Mouse (Mus musculus) CH12.LX (cell line): ENCODE data around the gene Macf1.

Experiments
- BHLHE40 ChIP-seq: IDR thresholded peaks from 2 replicates; pipeline ENCODE4 v1.6.1; 2011; ENCODE audit warnings: mild to moderate bottlenecking, low read depth, low read length, improper control_type of control experiment
- CTCF ChIP-seq, 2 experiments: IDR thresholded peaks in 1 of 2; conservative IDR thresholded peaks in 1 of 2; 2 replicates each; pipeline ENCODE4 v1.5.1; 2011 to 2012; ENCODE audit warnings: low read depth in 2 of 2, low read length in 2 of 2, improper control_type of control experiment in 1 of 2, inconsistent platforms in 1 of 2, mild to moderate bottlenecking in 1 of 2, moderate library complexity in 1 of 2
- E2F4 ChIP-seq: IDR thresholded peaks from 2 replicates; pipeline ENCODE4 v1.6.1; 2011; ENCODE audit warnings: low read depth, low read length, improper control_type of control experiment; ENCODE audit not compliant: insufficient replicate concordance
- ELF1 ChIP-seq: IDR thresholded peaks from 2 replicates; pipeline ENCODE4 v1.6.1; 2014; ENCODE audit warnings: low read depth, mild to moderate bottlenecking, inconsistent platforms, low read length, improper control_type of control experiment
- EP300 ChIP-seq: IDR thresholded peaks from 2 replicates; pipeline ENCODE4 v1.6.1; 2011; ENCODE audit warnings: low read length, improper control_type of control experiment
- ETS1 ChIP-seq: conservative IDR thresholded peaks from 2 replicates; pipeline ENCODE4 v1.6.1; 2012; ENCODE audit warnings: low read depth, mild to moderate bottlenecking, inconsistent platforms, low read length, improper control_type of control experiment, moderate library complexity
- MAFK ChIP-seq: IDR thresholded peaks from 2 replicates; pipeline ENCODE4 v1.6.1; 2011; ENCODE audit warnings: low read length, improper control_type of control experiment; ENCODE audit not compliant: insufficient replicate concordance
- MAX ChIP-seq: IDR thresholded peaks from 2 replicates; pipeline ENCODE4 v1.6.1; 2011; ENCODE audit warnings: low read length, improper control_type of control experiment
- MXI1 ChIP-seq: IDR thresholded peaks from 2 replicates; pipeline ENCODE4 v1.6.1; 2011; ENCODE audit warnings: mild to moderate bottlenecking, low read depth, low read length, improper control_type of control experiment
- NRF1 ChIP-seq: IDR thresholded peaks from 2 replicates; pipeline ENCODE4 v1.6.1; 2014; ENCODE audit warnings: low read depth, mild to moderate bottlenecking, inconsistent platforms, low read length, improper control_type of control experiment, moderate library complexity
- POLR2A ChIP-seq: IDR thresholded peaks from 2 replicates; pipeline ENCODE4 v1.6.1; 2011; ENCODE audit warnings: low read depth, mild to moderate bottlenecking, improper control_type of control experiment, low read length
- SIN3A ChIP-seq: IDR thresholded peaks from 2 replicates; pipeline ENCODE4 v1.6.1; 2012; ENCODE audit warnings: low read length, improper control_type of control experiment, inconsistent platforms
- ZMIZ1 ChIP-seq: IDR thresholded peaks from 2 replicates; pipeline ENCODE4 v1.6.1; 2012; ENCODE audit warnings: low read depth, mild to moderate bottlenecking, inconsistent platforms, low read length, improper control_type of control experiment
- ZNF384 ChIP-seq: IDR thresholded peaks from 2 replicates; pipeline ENCODE4 v1.6.1; 2012; ENCODE audit warnings: low read depth, low read length, improper control_type of control experiment, inconsistent platforms

- no peak for TF ChIP-seq POLR2A
- TF ChIP-seq CTCF (conservative IDR thresholded peaks at IDR 0.05 in 1 of 2, IDR thresholded peaks at IDR 0.05 in 1 of 2; ENCODE audit: low read depth in 2 of 2, low read length in 2 of 2) = no peak
- TF ChIP-seq SIN3A = no peak
- TF ChIP-seq MAX = no peak
- TF ChIP-seq MXI1 = no peak
- TF ChIP-seq NRF1 = no peak
- TF ChIP-seq EP300 = no peak
- TF ChIP-seq ZMIZ1 = no peak
- no peak for TF ChIP-seq ZNF384
- no peak for TF ChIP-seq ELF1
- TF ChIP-seq E2F4 = no peak
- TF ChIP-seq BHLHE40 = no peak
- no peak for TF ChIP-seq MAFK
- TF ChIP-seq ETS1 = no peak
Observed at GRCm38 (mm10) chr4:123565291-123565861, 118.8 kb downstream of the Macf1 start.
